Mouse (Mus musculus) cerebellum, adult 2 months (tissue): ENCODE measurements around the gene Col4a2.

Experiments
- CTCF ChIP-seq: fragments of 200-500 bp; IDR thresholded peaks from 2 replicates; pipeline ENCODE4 v1.5.1; 2011; ENCODE audit warnings: low read depth, mild to moderate bottlenecking, control low read depth, low read length, moderate library complexity, borderline replicate concordance; ENCODE audit not compliant: insufficient read depth
- POLR2A ChIP-seq: fragments of 200-500 bp; IDR thresholded peaks from 2 replicates; pipeline ENCODE4 v1.6.1; 2011; ENCODE audit warnings: low read length, control low read depth, borderline replicate concordance; ENCODE audit not compliant: insufficient read depth

DNA sequence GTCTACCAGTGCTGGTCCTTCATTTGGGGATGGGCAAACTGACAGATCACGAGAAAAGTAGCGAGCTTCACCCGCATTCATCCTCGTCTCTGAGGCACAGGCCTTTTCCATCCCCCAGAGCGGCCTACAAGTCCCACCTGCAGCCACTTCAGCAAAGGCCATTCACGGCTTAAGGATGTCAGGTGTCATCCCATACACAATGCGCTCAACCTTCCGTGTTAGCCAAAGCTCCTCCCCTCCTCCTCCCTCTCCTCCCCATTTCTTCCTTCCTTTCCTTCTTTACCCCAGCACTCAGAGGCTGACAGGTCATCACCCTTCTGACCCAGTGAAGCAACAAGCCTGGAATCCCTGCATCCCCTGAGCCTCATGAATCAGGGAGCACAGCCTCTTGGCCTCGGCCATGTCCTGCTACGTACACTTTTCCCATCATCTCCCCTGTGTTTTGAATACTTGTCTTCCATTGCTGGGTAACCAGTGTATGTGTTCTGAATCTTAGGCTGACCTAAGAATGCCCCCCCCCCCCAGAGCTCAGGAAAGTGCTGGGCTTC, 31.8 kb upstream of the Col4a2 start:
- TF ChIP-seq CTCF (no peak), POLR2A (no peak)
